Mouse (Mus musculus): ENCODE measurements around the gene Fxyd7. TPM values are rescaled to one million over a fixed set of nuclear protein-coding genes. Genes with fewer than 3 reads are reported as not detected.

Gene Fxyd7
- not detected for polyA plus RNA-seq (2017; shearing (Covaris generic))

DNA sequence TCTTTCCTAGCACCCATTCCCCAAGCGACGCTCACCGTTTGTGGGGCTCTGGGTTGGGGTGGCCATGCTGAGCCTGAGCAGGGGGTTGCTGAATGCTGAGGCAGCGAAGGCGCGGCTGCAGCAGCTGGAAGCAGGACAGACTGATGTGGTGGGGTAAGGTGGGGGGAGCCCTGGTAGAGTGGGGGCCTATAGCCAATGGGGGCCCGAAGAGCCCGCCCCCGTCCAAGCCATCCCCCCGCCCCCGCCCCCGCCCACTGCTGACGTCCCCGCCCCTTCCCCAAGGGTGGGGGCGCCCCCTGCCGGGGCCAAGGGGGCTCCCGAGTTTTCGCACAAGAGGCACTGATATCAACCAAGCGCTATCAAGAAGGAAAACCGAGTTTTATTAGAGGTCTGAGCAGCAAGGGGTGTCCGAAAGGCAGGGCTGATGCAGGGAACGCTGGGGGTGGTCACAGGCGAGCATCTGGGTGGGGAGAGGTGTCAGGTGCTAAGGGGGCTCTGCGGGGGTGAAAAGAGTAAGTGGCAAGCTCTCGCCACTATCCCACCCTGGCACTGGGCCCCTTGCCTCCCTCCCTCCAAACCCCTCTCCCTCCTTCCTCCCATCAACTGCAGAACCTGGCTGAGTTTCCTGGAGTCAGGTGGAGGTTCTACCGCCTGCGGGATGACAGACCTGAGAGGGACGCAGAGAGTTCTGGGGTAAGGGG, at the start of gene Fxyd7:
Gene Fxyd7 (minus strand): TSS at position 147 of the 701 bp plus-strand sequence.
- ATAC-seq: no peak

- ATAC-seq: no peak
These were observed 49.5 kb upstream of the Fxyd7 start for GRCm38 (mm10) chr7:31100786-31101185.

DNA sequence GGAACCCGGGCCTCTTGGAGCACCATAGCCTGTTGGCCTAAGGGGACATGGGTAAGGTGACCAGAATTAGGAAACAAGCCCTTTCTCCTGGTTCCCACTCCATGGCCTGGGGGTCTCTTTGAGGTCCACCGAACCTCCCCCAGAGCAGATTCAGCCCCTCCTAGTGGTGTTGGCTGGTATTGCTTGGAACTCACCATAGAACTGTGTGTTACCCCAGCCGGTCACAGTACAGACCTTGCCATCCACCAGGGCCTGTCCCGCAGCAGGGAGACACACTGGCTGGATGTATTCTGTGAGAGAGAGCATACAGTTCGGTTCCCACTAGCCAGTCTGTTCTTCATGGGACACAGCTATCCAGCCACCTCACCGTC, 48.3 kb upstream of the Fxyd7 start:
- ATAC-seq: no peak

- ATAC-seq: no peak
These were observed 47.7 kb upstream of the Fxyd7 start for GRCm38 (mm10) chr7:31098697-31099611.

DNA sequence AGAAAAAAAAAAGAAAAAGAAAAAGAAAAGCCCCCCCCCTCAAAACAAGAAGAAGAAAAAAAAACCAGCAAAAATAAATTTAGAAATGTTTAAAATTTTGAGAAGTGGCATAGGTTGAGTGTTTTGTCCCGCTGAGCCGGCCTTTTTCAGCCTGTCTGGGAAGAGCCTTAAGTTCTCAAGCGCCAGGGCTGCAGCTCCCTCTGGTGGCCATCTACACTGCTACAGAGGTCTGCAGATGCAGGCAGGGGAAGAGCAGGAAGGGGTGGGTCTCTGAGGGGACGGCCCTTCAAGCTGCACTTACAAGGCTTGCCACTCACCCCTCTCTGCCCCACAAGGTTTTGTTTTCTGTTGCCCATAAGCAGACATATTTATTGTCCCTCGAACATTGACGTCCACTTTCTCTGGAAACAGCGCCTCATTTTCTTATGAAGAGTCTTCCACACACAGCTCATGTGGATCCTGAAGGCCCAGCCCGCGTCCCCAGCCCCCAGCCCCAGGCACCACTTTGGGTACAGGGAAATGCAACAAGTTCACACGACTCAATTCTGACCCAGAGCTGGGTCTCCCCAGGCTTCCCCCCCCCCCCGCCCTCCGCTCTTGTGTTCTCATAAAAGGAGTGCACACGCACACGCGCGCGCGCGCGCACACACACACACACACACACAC, 46.4 kb upstream of the Fxyd7 start:
- peak; percentile 91 for ATAC-seq

- no peak for ATAC-seq
These were observed 45.8 kb upstream of the Fxyd7 start for GRCm38 (mm10) chr7:31096892-31097564.

GRCm38 (mm10) chr7:31094774-31095501, 43.7 kb upstream of the Fxyd7 start:
- no peak for ATAC-seq

DNA sequence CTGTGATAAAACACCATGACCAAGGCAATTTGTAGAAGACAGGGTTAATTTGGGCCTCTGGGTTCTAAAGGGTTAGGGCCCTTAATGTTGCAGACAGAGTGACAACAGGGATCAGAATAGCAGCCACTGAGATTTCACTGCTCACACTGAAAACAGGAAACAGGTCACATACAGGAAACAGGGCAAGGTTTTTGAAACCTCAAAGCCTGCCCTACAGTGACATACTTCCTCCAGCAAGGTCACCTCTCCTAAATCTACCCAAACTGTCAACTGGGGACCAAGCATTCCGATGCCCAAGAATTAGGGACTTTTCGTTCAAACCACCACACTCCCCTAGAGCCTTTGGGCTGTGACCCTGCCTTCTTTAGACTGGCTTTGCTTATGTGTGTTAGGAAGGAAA, 38.5 kb upstream of the Fxyd7 start:
- ATAC-seq: peak; percentile 93

GRCm38 (mm10) chr7:31088206-31088605, 36.9 kb upstream of the Fxyd7 start:
- ATAC-seq: no peak

- peak; percentile 48 for ATAC-seq
These were observed 36.0 kb upstream of the Fxyd7 start for GRCm38 (mm10) chr7:31087262-31087661.

DNA sequence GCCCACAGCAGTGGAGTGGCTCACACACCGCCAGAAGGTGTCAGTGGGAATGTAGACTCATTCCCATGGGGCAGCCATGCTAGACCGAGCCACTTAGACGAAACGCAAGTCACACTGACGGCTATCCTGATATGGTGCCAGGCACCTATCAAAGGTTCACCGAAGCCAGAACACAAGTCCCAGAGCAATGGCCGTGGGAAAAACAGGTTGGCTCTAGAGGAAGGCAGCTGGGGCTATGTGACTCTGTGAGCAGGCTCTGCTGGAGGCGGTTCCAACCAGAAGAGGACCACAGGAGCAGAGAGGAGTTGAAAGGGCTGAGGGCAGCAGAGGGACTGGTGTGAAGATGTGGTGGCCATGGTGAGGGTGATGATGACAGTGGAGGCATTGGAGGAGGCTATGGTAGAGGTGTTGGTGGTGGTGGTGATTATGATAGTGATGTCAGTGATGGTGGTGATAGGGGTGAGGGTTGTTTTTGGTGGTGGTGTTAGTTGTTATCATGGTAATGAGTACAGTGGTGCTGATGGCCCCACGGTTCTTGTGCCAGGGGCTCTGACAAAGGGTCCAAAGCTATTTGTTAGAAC, 35.0 kb upstream of the Fxyd7 start:
- ATAC-seq: no peak

DNA sequence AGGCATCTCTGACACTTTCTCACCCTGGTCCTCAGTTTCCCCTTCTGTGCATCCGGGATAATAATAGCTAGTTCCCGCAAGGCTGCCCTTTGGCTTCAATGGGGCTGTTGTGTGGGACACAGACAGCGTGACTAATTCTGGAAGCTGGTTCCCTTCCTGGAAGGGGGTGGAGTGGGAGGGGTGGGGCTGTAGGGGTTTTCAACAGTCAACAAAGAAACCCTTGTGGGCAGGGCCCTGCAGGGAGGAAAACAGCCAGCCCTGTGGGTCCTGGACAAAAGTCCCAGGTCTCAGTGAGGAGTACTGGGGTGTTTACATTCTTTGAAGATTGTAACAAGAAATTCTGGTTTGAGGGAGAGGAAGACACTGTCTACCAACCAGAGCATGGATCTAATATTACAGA, 33.9 kb upstream of the Fxyd7 start:
- no peak for ATAC-seq

DNA sequence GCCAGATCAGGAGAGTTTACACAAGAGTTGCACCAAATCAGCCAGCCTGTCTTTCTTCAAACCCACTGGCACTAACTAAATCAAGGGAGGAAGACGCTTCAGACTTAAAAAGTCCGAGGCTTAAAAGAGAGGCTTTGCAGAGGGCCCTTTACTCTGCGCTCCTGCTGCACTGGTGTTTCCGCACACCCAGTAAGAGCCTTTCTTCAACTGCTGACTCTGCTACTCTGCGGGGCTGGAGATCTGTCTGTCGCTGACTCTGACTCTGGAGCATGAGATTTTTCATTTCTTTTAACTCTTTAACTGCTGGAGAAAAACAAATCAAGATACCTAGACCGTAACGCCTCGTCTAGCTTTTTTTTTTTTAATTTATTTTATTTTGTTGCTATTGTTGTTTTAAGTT, 32.9 kb upstream of the Fxyd7 start:
- no peak for ATAC-seq

DNA sequence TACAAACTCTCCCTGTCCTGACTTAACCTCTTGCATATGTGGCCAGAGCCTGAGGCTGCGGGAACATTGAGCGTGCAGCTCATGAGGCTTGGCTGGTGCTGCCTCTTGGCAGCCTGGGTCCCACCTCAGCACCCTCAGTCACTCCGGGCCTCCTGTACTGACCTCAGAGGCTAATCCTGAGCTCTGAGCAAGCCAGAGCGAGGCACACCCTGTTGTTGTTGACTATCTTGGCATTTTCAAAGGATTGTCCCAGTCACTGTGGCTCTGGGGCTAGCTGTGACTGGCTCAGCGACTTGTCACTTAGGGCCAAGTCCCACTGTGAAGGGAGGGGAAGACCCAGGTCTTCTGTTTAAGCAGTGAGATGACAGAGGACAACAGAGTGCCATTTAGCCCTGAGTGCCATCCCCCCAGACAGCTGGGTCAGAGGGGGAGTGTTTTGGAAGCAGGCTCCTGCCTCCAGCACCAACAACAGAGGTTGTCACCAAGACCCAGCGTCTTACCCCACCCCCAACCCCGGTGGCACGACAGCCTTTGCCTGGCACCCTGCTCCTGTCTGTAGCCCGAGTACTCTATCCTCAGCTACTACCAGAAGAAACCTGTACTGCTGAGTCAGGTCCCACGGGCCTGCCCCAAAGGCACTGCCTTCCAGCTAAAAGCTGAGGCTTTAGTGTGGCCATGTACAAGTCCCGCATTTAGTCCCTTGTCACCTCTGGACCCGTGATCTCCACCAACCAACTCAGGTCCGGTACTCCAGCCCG, 31.7 kb upstream of the Fxyd7 start:
- ATAC-seq: no peak

DNA sequence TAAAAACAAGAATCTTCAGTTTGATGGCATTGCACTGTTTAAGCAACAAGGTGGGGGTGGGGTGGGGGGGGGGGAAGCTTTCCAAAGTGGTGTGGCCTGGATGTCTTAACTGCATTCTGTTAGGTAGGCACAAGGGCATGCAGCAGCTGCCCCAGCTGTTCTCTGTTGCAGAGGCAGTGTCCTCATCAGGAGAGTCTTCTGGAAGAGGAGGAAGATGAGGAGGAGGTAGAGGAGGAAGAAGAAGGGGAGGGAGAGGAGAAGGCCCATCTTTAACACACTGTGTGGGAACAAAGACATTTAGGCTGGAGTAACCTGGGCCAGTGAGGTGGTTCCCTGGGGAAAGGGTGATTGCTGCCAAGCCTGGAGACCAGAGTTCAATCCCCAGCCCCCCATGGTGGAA, 30.8 kb upstream of the Fxyd7 start:
- ATAC-seq: no peak

DNA sequence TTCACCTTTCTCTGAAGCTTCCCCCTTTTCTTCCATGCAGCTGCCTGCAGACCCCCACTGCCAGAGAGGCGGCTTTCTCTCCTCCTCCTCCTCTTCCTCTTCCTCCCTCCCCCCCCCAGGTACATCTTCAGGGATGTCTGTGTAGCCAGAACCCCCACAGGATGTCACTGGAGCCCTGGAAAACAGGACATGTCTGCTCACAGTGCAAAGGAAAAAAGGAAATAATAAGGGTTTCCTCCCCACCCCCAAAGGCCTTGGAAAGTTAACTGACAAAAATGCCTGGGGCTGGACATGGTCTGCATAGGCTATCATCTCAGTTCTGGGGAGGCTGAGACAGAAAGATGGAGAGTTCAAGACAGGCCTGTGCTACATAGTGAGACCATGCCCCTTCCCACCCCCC, 29.8 kb upstream of the Fxyd7 start:
- ATAC-seq: no peak

DNA sequence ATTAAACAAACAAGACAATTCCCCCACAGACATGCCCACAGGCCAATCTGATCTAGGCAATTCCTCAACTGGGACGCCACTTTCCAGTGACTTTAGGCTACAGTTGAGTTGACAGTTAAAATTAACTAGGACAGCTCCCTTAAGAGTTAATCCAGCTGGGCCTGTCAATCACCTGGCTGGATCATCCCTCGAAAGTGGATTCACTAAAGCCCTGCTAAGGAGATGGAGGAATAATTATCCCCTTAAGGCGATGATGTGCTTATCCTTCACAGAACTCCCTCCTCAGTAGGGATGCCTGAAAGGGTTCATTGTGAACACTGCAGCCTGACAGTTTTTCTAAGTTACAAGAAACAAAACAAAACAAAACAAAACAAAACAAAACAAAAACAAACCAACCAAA, 29.3 kb upstream of the Fxyd7 start:
- no peak for ATAC-seq

GRCm38 (mm10) chr7:31079670-31080069, 28.4 kb upstream of the Fxyd7 start:
- no peak for ATAC-seq

- no peak for ATAC-seq
These were observed 26.7 kb upstream of the Fxyd7 start for GRCm38 (mm10) chr7:31077885-31078445.

DNA sequence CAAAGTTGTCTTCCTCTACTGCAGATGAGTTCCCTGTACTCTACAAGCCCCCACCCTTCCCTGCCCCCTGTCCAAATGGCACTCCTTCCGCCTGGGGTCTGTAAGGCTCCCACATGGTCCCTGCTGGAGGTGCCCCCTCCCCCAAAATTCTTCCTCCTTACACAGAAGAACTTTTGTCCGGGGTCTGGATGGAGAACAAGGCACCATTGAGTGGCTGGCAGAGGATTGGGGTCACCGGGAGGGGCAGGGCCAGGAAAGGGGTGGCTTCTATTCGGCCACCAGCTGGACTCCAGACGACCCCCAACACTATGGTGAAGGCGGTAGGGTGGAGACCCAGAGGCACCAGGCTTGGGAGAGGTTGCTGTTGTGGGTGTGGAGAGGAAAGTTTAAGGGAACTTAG, 26.2 kb upstream of the Fxyd7 start:
- no peak for ATAC-seq

DNA sequence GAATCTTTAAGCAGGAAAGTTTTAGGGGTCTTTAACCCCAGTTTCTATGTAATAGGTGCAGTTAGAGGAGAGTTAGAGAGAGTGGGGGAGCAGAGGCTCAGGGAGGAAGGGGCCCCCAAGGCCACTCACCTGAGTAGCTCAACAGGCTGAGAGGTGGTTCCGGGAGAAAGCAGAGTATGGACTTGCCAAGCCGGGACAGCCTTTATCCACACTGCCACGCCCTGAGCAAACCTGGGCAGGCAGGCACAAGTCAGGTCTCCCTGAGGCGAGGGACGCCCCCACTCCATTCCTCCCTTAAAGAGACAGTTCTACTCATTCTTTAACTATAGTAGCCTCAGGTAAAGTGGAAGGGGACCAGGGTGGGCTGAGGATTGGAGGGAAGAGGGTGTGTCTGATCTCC, 25.2 kb upstream of the Fxyd7 start, which contains the start of gene Fxyd3:
Gene Fxyd3 (minus strand): TSS at position 213 of the 400 bp plus-strand sequence.
- no peak for ATAC-seq
